In genomic region chr3:59227696-59228095, GRCm38 (mm10) we compare ENCODE assay signal across 24 mouse cellular contexts. TPM values are rescaled to one million over a fixed set of nuclear protein-coding genes. Genes with fewer than 3 reads are reported as not detected.
"Had no signal": no experiment of that assay in that cellular context is flagged by ENCODE, and none has a peak within 500 bp of the region (broad histone marks: within the 10 kb centered on the region; RNA-seq: fewer than 3 reads in every experiment).

No protein-coding gene starts in this region.

- H3K4me3 ChIP-seq: kidney, embryonic 15.5 days; left cerebral cortex, adult 2 months had no signal

- ATAC-seq: inflammation-experienced regulatory T-cells, adult 6 months; intestine, postnatal 0 days had no signal

- DNase-seq: kidney, adult 8-10 months; kidney, postnatal 10 days; kidney, postnatal 4 days; layer of hippocampus, postnatal 36 days; lung, adult 18-20 months; midbrain, embryonic 14.5 days; thymus, adult 18-20 months; thymus, postnatal 36 days had no signal

- H3K27ac ChIP-seq: liver, embryonic 14.5 days had no signal

- H3K36me3 ChIP-seq: kidney, embryonic 15.5 days had no signal

- H3K9me3 ChIP-seq: kidney, embryonic 15.5 days had no signal

- H3K27me3 ChIP-seq: kidney, embryonic 15.5 days had no signal

RNA-seq across cellular contexts. Expression of gene Gpr87, which starts 32.8 kb away (rescaled TPM):
- total RNA-seq: layer of hippocampus, adult 18-20 months; layer of hippocampus, postnatal 10 days; layer of hippocampus, postnatal 36 days; left cerebral cortex, adult 2 months; left cerebral cortex, postnatal 10 days; left cerebral cortex, postnatal 36 days had no signal
- polyA plus RNA-seq: inflammation-experienced regulatory T-cells, adult 6 months; intestine, postnatal 0 days; kidney, embryonic 15.5 days; liver, embryonic 11.5 days; liver, embryonic 14.5 days; lung, embryonic 16.5 days; midbrain, postnatal 0 days; neural tube, embryonic 11.5 days; small intestine, adult 2 months; spleen, adult 2 months; testis, adult 2 months had no signal
